Mouse (Mus musculus): ENCODE measurements around the gene Bbs12.

Bbs12 gene

DNA sequence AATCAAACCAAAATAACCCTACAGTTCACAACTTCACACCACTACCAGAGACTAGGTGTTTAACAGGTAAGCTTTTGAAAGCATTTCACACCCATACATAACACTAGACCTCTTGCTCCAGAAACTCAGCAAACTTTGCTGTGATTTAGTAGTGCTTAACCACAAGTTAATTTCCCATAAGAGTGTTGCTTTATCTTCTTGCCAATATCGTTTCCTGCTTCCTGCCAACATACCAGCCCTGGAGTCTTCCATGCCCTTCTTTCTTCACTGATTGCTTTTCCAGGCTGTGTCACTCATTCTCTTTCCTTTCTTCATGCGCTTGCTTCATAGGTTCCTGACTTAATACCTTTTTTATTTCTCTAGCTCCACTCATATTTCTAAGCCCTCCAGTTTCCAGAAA, 16.1 kb downstream of the Bbs12 start:
- DNase-seq: no peak

DNA sequence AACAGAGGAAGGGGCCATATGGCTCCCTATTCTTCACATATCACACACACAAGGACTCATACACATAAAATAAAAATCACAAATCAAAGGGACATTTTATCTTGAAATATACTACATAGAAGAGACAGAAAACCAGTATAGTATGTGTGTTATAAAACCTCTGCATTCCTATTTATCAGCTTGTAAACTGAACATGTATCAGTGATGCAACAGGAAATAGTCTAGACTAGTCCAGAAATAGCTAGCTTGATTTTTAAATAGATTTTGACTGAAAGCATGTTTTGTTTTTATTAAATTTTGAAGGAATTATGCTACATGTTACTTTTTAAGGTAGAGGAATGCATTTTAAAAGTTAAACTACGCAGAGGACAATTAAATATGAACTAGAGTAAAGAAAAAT, 17.6 kb downstream of the Bbs12 start:
- DNase-seq: no peak

DNA sequence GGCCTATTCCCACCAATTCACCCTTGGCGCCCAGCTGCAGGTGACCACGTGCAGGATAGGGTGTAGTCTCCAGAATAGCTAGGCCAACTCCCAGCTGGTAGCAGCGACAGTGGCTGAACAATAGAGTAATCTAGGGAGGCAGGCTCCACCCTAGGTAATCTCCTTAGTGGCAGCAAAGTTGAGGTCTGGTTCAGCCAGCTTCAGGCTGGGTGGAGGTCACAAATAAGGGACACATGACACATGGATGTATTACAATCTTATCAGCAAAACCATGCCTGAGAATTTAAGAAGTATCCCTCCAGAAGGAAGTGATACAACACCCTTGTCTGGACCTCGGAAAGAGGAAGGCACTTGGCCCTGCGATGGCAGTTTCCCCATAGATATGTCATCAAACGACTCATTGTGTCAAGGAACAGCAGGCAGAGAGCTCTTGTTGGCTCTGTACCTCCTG, 19.7 kb downstream of the Bbs12 start:
- DNase-seq: no peak

DNA sequence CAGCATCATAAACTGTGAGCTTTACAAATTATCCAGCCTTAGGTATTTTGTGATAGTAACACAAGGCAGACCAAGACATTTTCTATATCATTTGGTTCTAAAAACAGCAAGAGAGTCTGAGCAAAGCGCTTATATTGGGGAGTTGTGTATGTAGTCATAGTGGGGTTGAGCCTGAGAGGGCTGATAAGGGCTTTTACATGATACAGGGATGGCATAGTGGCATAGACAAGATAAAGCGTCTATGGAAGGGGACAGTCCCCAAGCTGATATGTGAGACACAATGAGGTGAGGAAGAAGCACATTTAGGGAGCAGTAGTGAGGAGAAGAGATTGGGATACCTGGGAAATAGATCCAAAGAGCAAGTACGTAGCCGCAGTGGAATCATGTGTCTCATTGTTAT, 21.7 kb downstream of the Bbs12 start:
- no peak for DNase-seq

DNA sequence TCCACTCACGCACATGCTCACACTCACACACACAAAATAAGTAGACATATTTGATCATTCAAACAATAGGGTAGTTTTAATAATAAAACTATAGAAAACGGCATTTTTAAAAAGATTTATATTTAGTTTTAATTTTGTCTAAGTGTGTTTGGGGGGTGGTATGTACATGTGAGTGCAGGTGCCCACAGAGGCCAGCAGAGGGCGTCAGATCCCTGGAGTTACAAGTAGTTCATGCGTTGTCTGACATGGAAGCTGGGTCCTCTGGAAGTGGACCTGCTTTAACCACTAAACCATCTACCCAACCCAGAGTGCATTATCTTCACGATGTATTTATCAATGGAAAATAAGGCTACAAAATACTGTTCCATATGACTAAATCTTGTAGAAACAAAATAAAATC, 28.8 kb downstream of the Bbs12 start:
- DNase-seq: peak; percentile 8 to 20

DNA sequence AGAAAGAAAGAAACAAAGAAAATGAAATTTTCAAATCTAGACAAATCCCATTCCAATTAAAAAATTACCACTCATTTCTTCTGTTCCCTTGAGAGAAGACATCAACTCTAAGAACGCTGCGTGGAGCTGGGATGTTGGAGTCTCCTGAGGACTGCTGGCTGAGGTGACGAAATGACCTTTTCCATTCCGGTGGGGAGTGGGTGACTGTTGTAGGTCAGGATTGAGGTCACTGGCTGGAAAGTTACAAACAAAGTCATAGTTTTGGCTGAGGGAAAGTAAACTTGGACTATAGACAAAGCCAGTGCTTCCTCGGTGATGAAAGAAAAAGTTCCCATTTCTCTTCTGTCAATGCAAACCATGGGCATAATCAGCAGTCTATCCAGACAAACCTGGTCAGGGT, 30.5 kb downstream of the Bbs12 start:
- DNase-seq: no peak

DNA sequence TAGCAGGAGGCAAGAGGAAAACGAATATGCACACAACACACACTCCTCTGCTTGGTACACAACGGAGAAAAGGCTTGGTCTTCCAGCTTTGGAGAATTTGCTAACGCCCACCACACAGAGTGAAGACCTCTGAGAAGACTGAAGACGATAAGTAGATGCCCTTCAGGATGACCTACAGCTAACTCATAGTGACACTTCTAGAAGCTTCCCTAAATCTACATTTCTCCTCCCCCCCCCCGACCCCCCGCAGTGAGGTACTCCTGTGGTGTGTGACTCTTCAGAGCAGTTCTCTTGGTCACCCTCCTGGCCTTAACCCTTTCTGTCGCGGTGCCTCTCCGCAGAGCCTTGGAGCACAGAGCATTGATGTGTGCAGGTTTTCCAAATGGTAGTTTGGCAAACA, 35.3 kb downstream of the Bbs12 start:
- DNase-seq: no peak

DNA sequence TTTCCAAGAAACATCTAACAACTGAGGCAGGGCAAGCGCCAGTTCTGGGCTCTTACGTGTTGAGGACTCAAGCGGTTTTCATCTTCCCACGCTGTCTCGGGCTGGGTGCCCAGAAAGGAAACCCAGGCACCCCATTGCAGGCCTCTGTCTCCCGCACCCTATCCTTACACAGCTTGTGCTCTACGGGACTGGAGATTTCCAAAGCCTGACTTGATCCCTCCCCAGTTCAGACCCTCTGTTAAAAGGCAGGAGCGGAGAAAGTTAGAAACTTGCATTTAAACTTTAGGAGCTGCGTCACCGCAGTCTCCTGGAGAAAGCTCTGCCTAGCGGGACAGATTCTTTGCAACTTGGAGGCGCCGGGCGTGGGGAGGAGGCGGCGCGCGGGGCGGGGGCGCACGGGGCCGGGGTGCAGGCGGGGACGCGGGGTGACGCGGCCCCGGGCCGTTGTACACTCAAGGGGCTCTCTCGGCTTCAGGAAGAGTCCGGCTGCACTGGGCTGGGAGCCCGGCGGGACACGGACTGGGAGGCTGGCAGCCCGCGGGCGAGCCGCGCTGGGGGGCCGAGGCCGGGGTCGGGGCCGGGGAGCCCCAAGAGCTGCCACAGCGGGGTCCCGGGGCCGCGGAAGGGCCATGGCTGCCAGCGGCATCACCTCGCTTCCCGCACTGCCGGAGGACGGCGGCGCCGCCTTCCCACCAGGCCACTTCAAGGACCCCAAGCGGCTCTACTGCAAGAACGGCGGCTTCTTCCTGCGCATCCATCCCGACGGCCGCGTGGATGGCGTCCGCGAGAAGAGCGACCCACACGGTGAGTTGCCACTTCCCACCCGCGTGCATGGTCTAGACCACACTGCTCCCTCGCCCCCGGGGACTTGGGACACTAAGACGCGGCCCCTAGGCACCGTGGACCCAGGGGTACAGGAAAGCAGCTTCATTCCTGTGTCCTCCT, 36.1 kb downstream of the Bbs12 start, which contains the start of gene Fgf2:
TSS of gene Fgf2 (plus strand) at position 126 of the 945 bp plus-strand sequence.
- DNase-seq: no peak

DNA sequence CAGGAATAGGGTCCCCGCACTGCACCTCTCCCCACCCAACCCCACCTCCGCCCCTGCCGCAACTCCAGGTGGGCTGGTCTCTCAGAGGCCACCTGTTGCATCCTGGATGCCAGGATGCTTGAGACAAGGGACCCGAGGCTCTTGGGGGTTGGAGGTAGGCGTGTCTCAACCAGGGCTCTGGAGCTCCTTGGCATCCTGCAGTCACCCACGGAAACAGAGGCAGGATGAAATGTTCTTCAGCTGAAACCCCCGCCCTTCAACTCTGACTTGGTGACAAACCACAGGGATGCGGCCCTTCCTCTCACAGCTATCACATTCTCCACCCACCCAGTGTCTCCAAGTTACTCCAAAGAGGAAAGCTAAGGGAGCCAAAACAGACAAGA, 36.8 kb downstream of the Bbs12 start:
- no peak for DNase-seq

DNA sequence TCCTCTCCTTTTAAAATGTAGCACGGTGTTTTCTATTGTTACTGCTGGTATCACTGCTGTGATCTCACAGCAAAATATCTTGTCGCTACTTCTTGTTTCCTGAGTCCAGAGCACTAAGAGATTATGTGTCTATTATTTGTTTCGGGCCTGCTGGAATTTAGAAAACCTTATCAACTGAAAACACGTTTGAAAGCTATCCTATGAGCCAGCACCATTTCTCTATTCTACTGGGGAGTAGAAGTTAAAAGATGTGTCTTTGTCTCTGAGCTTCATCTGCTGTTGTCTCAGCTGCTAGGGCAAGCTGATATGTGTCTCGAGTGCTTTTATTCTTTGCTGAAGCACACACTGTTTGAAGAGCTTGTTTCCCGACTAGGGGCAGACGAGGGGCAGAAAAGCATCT, 38.0 kb downstream of the Bbs12 start:
- DNase-seq: no peak

DNA sequence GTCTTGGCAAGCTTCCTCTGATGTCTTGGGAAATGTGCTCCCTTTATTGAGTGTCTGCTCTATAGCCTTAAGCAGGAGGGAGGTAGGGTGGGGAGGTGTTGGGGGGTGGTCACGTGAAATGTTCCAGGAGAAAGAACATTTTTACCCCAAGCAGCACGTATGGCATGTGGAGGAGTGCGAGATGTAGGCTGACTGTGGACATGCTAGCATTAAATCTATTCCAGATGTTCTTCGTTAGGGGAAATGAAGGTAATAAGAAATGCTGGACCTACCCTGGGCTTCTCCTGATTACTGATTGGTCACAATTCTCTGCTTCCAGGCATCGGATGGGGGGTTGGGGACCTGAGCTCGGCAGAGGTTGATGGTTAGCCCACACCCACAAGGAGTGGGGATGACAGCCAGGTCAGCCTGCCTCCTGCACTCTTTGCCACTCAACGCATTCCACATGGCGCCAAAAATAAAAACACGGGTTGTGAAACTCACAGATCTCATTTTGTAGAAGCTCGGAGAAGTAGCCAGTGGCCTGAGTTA, 41.7 kb downstream of the Bbs12 start:
- DNase-seq: no peak

DNA sequence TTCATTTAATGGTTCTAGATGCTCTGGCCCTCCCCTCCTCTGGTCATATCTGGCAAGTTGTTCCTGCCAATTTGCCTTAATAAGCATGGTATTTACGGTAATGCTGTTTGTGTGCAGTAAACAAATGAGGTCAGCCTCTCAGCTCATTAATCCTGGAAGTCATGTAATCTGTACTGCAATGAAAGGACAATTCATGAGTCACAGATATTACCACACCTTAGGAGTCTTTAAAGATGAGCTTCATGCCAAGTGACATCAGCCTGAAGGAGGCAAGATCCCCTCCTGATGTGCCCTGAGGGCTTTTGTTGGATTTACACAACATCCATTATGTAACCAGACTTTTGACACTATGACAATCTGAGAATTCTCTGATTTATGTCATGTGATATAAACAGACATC, 42.4 kb downstream of the Bbs12 start:
- DNase-seq: no peak

DNA sequence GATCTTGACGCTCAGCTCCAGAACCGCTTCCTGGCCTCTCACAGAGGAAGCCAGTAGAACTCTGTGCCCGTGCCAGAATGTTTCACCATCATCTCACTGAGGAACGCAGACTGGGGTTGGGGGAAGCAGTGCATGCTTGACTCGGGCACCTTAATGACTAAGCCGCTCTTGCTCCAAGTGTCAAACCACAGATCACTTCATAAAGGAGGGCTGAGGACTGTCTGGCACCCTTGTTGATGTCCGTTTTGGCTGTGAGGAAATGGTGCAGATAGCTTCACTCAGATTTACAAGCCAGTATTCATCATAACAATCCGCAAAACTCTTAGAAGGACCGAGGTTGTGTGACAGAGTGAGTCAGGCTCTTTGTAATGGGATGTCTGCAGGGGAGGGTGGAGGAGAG, 48.4 kb downstream of the Bbs12 start:
- DNase-seq: no peak

DNA sequence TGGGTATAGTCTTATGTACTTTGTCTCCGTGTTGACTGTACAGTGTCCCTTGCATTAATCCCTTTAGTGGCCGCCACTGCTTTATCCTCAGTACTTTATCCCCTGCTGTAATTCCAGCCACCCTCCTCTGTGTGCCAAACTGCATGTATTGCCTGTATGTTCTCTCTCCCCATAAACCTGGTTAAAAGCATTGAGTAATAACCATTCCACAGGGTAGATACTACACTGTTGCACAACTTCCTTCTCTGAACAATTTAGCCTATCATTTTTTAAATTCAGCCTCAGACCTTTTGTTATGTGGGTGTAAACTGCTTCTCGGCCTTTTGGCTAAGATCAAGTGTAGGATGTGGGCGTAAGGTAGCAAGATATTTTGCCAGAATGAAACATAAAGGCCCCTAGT, 52.8 kb downstream of the Bbs12 start:
- DNase-seq: no peak

DNA sequence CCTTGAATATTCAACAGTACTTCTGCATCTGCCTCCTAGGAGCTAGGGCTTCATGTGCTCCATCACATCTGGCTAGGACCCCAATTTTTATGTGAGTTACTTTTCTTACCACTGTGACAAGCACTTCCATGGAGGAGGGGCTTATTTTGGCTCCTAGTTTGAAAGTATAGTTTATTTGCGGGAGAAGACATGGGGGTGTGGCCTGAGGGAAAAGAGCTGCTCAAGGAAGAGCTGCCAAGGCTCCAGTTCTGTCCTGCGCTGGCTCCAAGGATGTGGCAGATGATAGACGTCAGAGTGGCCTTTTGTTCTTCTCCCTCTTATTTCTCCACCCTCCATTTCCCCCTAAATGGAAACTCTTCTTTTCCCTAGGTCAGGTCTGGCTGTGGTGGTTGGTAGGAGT, 53.6 kb downstream of the Bbs12 start:
- DNase-seq: no peak

DNA sequence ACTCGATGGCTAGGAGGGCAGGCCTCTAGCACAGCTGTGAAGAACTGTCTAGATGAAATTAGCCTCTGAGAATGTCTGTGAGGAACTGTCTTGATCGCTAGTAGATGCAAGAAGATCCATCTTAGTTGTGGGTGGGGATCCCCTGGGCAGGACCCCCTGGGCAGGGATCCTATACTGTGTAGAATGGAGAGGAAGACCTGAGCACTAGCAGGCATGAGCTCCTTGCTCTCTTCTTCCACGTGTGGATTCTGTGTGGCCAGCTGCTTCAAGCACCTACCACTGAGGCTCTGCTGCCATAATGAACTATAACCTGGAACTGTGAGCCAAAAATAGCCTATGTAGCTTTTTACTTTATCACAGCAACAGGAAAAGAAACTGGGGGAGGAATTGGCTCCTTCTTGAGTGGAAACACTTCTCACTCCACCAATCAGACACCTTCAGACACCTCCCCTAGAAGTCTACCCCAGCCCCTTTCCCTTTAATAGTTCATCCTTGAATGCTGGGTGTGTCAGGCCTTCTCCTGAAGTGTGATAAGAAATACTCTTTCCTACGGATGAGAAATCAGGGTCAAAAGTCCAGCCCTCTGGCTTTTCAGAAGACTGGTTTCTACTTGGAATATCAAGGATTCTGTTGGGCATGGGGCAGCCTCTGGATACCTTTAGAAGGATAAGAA, 54.2 kb downstream of the Bbs12 start:
- DNase-seq: no peak

DNA sequence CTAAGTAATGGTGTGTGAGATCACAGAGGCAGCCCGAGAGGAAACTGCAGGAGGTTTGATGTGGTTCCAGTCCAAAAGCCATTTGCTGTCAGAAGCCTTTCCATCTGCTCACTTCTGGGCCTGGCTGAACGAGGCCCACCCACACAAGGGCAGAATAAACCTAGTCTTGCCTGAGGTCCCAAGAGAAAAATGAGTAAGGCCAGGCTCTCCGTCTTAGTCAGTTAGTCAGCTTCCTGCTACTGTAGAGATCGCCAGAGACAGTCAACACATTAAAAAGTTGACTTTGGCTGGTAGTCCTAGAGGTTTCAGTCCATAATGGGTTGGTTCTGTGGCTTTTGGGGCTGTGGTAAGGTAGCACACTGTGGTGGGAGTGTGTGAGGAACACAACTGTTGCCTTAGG, 58.1 kb downstream of the Bbs12 start:
- no peak for DNase-seq

All from B cell, adult 2 months (primary cell).